Mouse (Mus musculus): Measurements from ENCODE around the gene Mycbp2. TPM values are rescaled to one million over a fixed set of nuclear protein-coding genes. Genes with fewer than 3 reads are reported as not detected.

The Mycbp2 gene
- total and polyA plus RNA-seq, 3 experiments = 12.6 to 27.5 (median 26.6) TPM

GRCm38 (mm10) chr14:103109971-103110370 lies 236.6 kb downstream of the Mycbp2 start:
- Histone ChIP-seq H3K36me3 (ENCODE audit: control insufficient read depth, insufficient read depth, low read length) (0 out of 2 replicates have a peak, but pooled peaks cover 2% of the 10 kb centered on the region), H3K79me2 (replicated peaks; ENCODE audit: control insufficient read depth, insufficient read depth, low read length) (no peaks in the 10 kb centered on the region), H3K4me3 (no peak overlapping the region), H3K27me3 (ENCODE audit: control insufficient read depth, insufficient read depth, low read length) (no peaks in the 10 kb centered on the region), H3K27ac (no peak overlapping the region), H3K4me1 (ENCODE audit: control insufficient read depth, insufficient read depth, low read length) (no peaks in the 10 kb centered on the region), H3K9ac (ENCODE audit: low read depth, low read length) (no peak overlapping the region)
- TF ChIP-seq EP300 (IDR thresholded peaks at IDR 0.05; ENCODE audit: insufficient read depth, low read depth, low read length) (no peak), POLR2A (IDR thresholded peaks at IDR 0.05; ENCODE audit: insufficient read depth, low read depth, low read length) (no peak), CTCF (IDR thresholded peaks at IDR 0.05) (no peak)
- DNase-seq = no peak
- intact Hi-C loops (cut with DNase I) = no loop called here
- WGBS = 90% methylated on average over 4 of the region's 4 CpGs

GRCm38 (mm10) chr14:103106301-103106700 lies 240.3 kb downstream of the Mycbp2 start:
- TF ChIP-seq POLR2A (IDR thresholded peaks at IDR 0.05; ENCODE audit: insufficient read depth, low read depth, low read length) (no peak), EP300 (IDR thresholded peaks at IDR 0.05; ENCODE audit: insufficient read depth, low read depth, low read length) (no peak), CTCF (IDR thresholded peaks at IDR 0.05) (no peak)
- H3K27me3 ChIP-seq (ENCODE audit: control insufficient read depth, insufficient read depth, low read length) = no peaks in the 10 kb centered on the region
- no peak for DNase-seq
- no peaks in the 10 kb centered on the region for H3K79me2 ChIP-seq (replicated peaks; ENCODE audit: control insufficient read depth, insufficient read depth, low read length)
- no peaks in the 10 kb centered on the region for H3K4me1 ChIP-seq (ENCODE audit: control insufficient read depth, insufficient read depth, low read length)
- intact Hi-C loops (cut with DNase I) = no loop called here
- H3K36me3 ChIP-seq (ENCODE audit: control insufficient read depth, insufficient read depth, low read length) = no peaks in the 10 kb centered on the region
- no peak overlapping the region for H3K9ac ChIP-seq (ENCODE audit: low read depth, low read length)
- no peak overlapping the region for H3K4me3 ChIP-seq
- no peak overlapping the region for H3K27ac ChIP-seq
- WGBS = 97% methylated on average over 2 of the region's 2 CpGs

GRCm38 (mm10) chr14:103102731-103103335 lies 243.8 kb downstream of the Mycbp2 start:
- intact Hi-C loops (cut with DNase I) = no loop called here
- Histone ChIP-seq H3K27ac (no peak overlapping the region), H3K36me3 (ENCODE audit: control insufficient read depth, insufficient read depth, low read length) (peaks cover 3% of the 10 kb centered on the region; the same call in 1 of the 2 replicates), H3K4me3 (no peak overlapping the region), H3K9ac (ENCODE audit: low read depth, low read length) (no peak overlapping the region), H3K4me1 (ENCODE audit: control insufficient read depth, insufficient read depth, low read length) (no peaks in the 10 kb centered on the region), H3K79me2 (replicated peaks; ENCODE audit: control insufficient read depth, insufficient read depth, low read length) (peaks cover 3% of the 10 kb centered on the region; the same call in 1 of the 2 replicates), H3K27me3 (ENCODE audit: control insufficient read depth, insufficient read depth, low read length) (no peaks in the 10 kb centered on the region)
- 80% methylated on average over 10 of the region's 10 CpGs for WGBS
- no peak for DNase-seq
- TF ChIP-seq POLR2A (IDR thresholded peaks at IDR 0.05; ENCODE audit: insufficient read depth, low read depth, low read length) (no peak), EP300 (IDR thresholded peaks at IDR 0.05; ENCODE audit: insufficient read depth, low read depth, low read length) (no peak), CTCF (IDR thresholded peaks at IDR 0.05) (no peak)

GRCm38 (mm10) chr14:103102246-103102645 lies 244.4 kb downstream of the Mycbp2 start:
- intact Hi-C loops (cut with DNase I) = no loop called here
- 67% methylated on average over 6 of the region's 6 CpGs for WGBS
- TF ChIP-seq EP300 (IDR thresholded peaks at IDR 0.05; ENCODE audit: insufficient read depth, low read depth, low read length) = no peak

GRCm38 (mm10) chr14:103101171-103101570 lies 245.4 kb downstream of the Mycbp2 start:
- peaks cover 6% of the 10 kb centered on the region; the same call in 1 of the 2 replicates for H3K79me2 ChIP-seq (replicated peaks; ENCODE audit: control insufficient read depth, insufficient read depth, low read length)
- H3K9ac ChIP-seq (ENCODE audit: low read depth, low read length) = no peak overlapping the region
- no peak overlapping the region for H3K4me3 ChIP-seq
- H3K36me3 ChIP-seq (ENCODE audit: control insufficient read depth, insufficient read depth, low read length) = peaks cover 15% of the 10 kb centered on the region
- H3K27me3 ChIP-seq (ENCODE audit: control insufficient read depth, insufficient read depth, low read length) = no peaks in the 10 kb centered on the region
- H3K27ac ChIP-seq = no peak overlapping the region
- peaks cover 7% of the 10 kb centered on the region for H3K4me1 ChIP-seq (ENCODE audit: control insufficient read depth, insufficient read depth, low read length)
- no peak for TF ChIP-seq CTCF (IDR thresholded peaks at IDR 0.05)
- no peak for TF ChIP-seq EP300 (IDR thresholded peaks at IDR 0.05; ENCODE audit: insufficient read depth, low read depth, low read length)
- no peak for TF ChIP-seq POLR2A (IDR thresholded peaks at IDR 0.05; ENCODE audit: insufficient read depth, low read depth, low read length)
- no peak for DNase-seq
- intact Hi-C loops (cut with DNase I) = no loop called here
- WGBS = 78% methylated on average over 3 of the region's 3 CpGs

More at GRCm38 (mm10) chr14:103102246-103102645, 244.4 kb downstream of the Mycbp2 start:
- Histone ChIP-seq H3K4me1 (ENCODE audit: control insufficient read depth, insufficient read depth, low read length) (peaks cover 2% of the 10 kb centered on the region), H3K27me3 (ENCODE audit: control insufficient read depth, insufficient read depth, low read length) (no peaks in the 10 kb centered on the region), H3K36me3 (ENCODE audit: control insufficient read depth, insufficient read depth, low read length) (peaks cover 6% of the 10 kb centered on the region), H3K79me2 (replicated peaks; ENCODE audit: control insufficient read depth, insufficient read depth, low read length) (peaks cover 4% of the 10 kb centered on the region; the same call in 1 of the 2 replicates), H3K27ac (no peak overlapping the region), H3K9ac (ENCODE audit: low read depth, low read length) (no peak overlapping the region), H3K4me3 (no peak overlapping the region)
- DNase-seq = no peak

- H3K79me2 ChIP-seq (replicated peaks; ENCODE audit: control insufficient read depth, insufficient read depth, low read length) = peaks cover 10% of the 10 kb centered on the region
- WGBS = 84% methylated on average over 13 of the region's 13 CpGs
- H3K4me1 ChIP-seq (ENCODE audit: control insufficient read depth, insufficient read depth, low read length) = peaks cover 11% of the 10 kb centered on the region
- intact Hi-C loops (cut with DNase I) = no loop called here
- H3K27ac ChIP-seq = peak overlapping the region; percentile 100
- no peak overlapping the region for H3K9ac ChIP-seq (ENCODE audit: low read depth, low read length)
- H3K4me3 ChIP-seq = peak overlapping the region; percentile 59
- no peak for DNase-seq
- TF ChIP-seq POLR2A (IDR thresholded peaks at IDR 0.05; ENCODE audit: insufficient read depth, low read depth, low read length) (no peak), CTCF (IDR thresholded peaks at IDR 0.05) (no peak), EP300 (IDR thresholded peaks at IDR 0.05; ENCODE audit: insufficient read depth, low read depth, low read length) (no peak)
- peaks cover 20% of the 10 kb centered on the region for H3K36me3 ChIP-seq (ENCODE audit: control insufficient read depth, insufficient read depth, low read length)
- no peaks in the 10 kb centered on the region for H3K27me3 ChIP-seq (ENCODE audit: control insufficient read depth, insufficient read depth, low read length)
These were observed 246.3 kb downstream of the Mycbp2 start for GRCm38 (mm10) chr14:103100296-103100695.

Data from heart, adult 2 months (tissue).